Mouse (Mus musculus) neural tube, embryonic 14.5 days (tissue): ENCODE results near the gene Scnn1b. TPM values are rescaled to one million over a fixed set of nuclear protein-coding genes. Genes with fewer than 3 reads are reported as not detected.

Source experiments
- ATAC-seq: fragments of 200-750 bp; cut with Nextera tagmentation; 2 replicates; pipeline ENCODE4 v1.8.0; 2017; ENCODE audit warnings: low read depth, mild to moderate bottlenecking, moderate TSS enrichment, moderate library complexity
- H3K27ac ChIP-seq: fragments of 300-500 bp; sonication (generic); 2 replicates; pipeline ENCODE4 v1.5.1; 2014; ENCODE audit warnings: low read depth, mild to moderate bottlenecking, control low read depth, low read length, moderate library complexity, mixed read lengths
- H3K27me3 ChIP-seq: fragments of 300-500 bp; sonication (generic); 2 replicates; pipeline ENCODE4 v1.6.1; 2014; ENCODE audit warnings: low read length; ENCODE audit not compliant: control insufficient read depth, insufficient read depth
- H3K36me3 ChIP-seq: fragments of 300-500 bp; sonication (generic); 2 replicates; pipeline ENCODE4 v1.6.1; 2014; ENCODE audit warnings: low read length, mixed read lengths; ENCODE audit not compliant: control insufficient read depth, insufficient read depth
- H3K4me1 ChIP-seq: fragments of 300-500 bp; sonication (generic); 2 replicates; pipeline ENCODE4 v1.6.1; 2014; ENCODE audit warnings: low read length; ENCODE audit not compliant: control insufficient read depth, insufficient read depth
- H3K4me2 ChIP-seq: fragments of 300-500 bp; sonication (generic); 2 replicates; pipeline ENCODE4 v1.6.1; 2014; ENCODE audit warnings: mild to moderate bottlenecking, low read depth, low read length, control low read depth
- H3K4me3 ChIP-seq: fragments of 300-500 bp; sonication (generic); 2 replicates; pipeline ENCODE4 v1.5.1; 2014; ENCODE audit warnings: low read depth, low read length, control low read depth, mixed read lengths
- H3K9ac ChIP-seq: fragments of 300-500 bp; sonication (generic); replicated peaks from 2 replicates; pipeline ENCODE4 v1.6.1; 2014; ENCODE audit warnings: low read depth, mild to moderate bottlenecking, control low read depth, low read length, mixed read lengths
- H3K9me3 ChIP-seq: fragments of 300-500 bp; sonication (generic); 2 replicates; pipeline ENCODE4 v1.6.1; 2016; ENCODE audit warnings: low read length; ENCODE audit not compliant: control insufficient read depth
- WGBS: fragments of 180-500 bp; shearing (Covaris S2); extraction: QIAGEN DNeasy Blood & Tissue Kit; methylation state at CpG from one replicate; pipeline ENCODE4 v1.1.7; 2014; 5-methylcytosine and 5-hydroxymethylcytosine counted together
- polyA plus RNA-seq: library from polyadenylated mRNA; unstranded; fragments of >200 nt; fragmentation: Nextera tagmentation; extraction: Ambion mirVana; gene quantifications from 2 replicates; pipeline ENCODE4 v1.2.1, GENCODE M21; 2014

Scnn1b gene
- polyA plus RNA-seq, 1 experiment from 2014 or later: 0.21 TPM

GRCm38 (mm10) chr7:121942371-121942770 is 77.5 kb downstream of the Scnn1b start:
- Histone ChIP-seq H3K36me3 (no peaks in the 10 kb centered on the region), H3K9ac (no peak overlapping the region), H3K9me3 (no peaks in the 10 kb centered on the region), H3K4me3 (no peak overlapping the region), H3K4me1 (no peaks in the 10 kb centered on the region), H3K27ac (no peak overlapping the region), H3K27me3 (no peaks in the 10 kb centered on the region), H3K4me2 (no peak overlapping the region)
- ATAC-seq: no peak
- 94% methylated on average over 2 of the region's 2 CpGs for WGBS

DNA sequence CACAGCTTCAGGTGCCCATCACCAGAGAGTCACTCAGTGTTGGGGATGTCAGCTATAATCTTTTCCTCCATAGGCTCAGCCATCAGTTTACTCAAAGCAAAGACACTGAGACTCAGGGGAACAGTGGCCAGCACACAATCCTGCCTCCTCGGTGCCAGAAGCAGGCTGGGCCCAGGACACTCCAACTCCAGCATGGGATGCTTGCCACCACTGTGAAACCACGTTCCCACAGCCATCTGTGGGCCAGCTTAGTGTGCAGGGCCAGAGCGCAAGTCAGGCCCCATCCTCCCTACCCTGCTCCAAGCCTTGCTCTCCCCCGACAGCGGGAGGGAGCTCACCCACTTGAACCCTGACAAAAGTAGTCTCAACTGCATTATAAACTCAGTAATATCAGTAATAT is 81.4 kb downstream of the Scnn1b start:
- 89% methylated on average over 5 of the region's 5 CpGs for WGBS
- ATAC-seq: no peak
- no peaks in the 10 kb centered on the region for H3K4me1 ChIP-seq
- H3K9ac ChIP-seq: no peak overlapping the region
- H3K27ac ChIP-seq: no peak overlapping the region
- no peak overlapping the region for H3K4me2 ChIP-seq
- no peaks in the 10 kb centered on the region for H3K27me3 ChIP-seq
- H3K9me3 ChIP-seq: no peaks in the 10 kb centered on the region
- H3K36me3 ChIP-seq: peaks cover 6% of the 10 kb centered on the region; the same call in 1 of the 2 replicates
- no peak overlapping the region for H3K4me3 ChIP-seq

- Histone ChIP-seq H3K9me3 (no peaks in the 10 kb centered on the region), H3K36me3 (peaks cover 6% of the 10 kb centered on the region; the same call in 1 of the 2 replicates), H3K4me3 (no peak overlapping the region), H3K9ac (no peak overlapping the region), H3K27ac (no peak overlapping the region), H3K4me2 (no peak overlapping the region), H3K4me1 (no peaks in the 10 kb centered on the region), H3K27me3 (no peaks in the 10 kb centered on the region)
- WGBS: 62% methylated on average over 4 of the region's 4 CpGs
- no peak for ATAC-seq
Measured at GRCm38 (mm10) chr7:121947513-121947912, 82.7 kb downstream of the Scnn1b start.

GRCm38 (mm10) chr7:121954891-121955669 is 90.2 kb downstream of the Scnn1b start:
- Histone ChIP-seq H3K27ac (no peak overlapping the region), H3K4me1 (no peaks in the 10 kb centered on the region), H3K9me3 (no peaks in the 10 kb centered on the region), H3K4me2 (no peak overlapping the region), H3K27me3 (no peaks in the 10 kb centered on the region), H3K4me3 (no peak overlapping the region), H3K36me3 (peaks cover 6% of the 10 kb centered on the region; the same call in 1 of the 2 replicates), H3K9ac (no peak overlapping the region)
- ATAC-seq: no peak
- 80% methylated on average over 11 of the region's 11 CpGs for WGBS

GRCm38 (mm10) chr7:121955802-121956201 is 91.0 kb downstream of the Scnn1b start:
- no peak for ATAC-seq
- H3K9me3 ChIP-seq: no peaks in the 10 kb centered on the region
- H3K27ac ChIP-seq: no peak overlapping the region
- no peaks in the 10 kb centered on the region for H3K4me1 ChIP-seq
- H3K27me3 ChIP-seq: no peaks in the 10 kb centered on the region
- H3K9ac ChIP-seq: no peak overlapping the region
- no peak overlapping the region for H3K4me2 ChIP-seq
- 50% methylated on average over 12 of the region's 12 CpGs for WGBS
- no peak overlapping the region for H3K4me3 ChIP-seq
- H3K36me3 ChIP-seq: peaks cover 3% of the 10 kb centered on the region; the same call in 1 of the 2 replicates

- no peaks in the 10 kb centered on the region for H3K27me3 ChIP-seq
- no peak overlapping the region for H3K4me2 ChIP-seq
- no peaks in the 10 kb centered on the region for H3K9me3 ChIP-seq
- no peak for ATAC-seq
- no peak overlapping the region for H3K9ac ChIP-seq
- H3K27ac ChIP-seq: no peak overlapping the region
- 87% methylated on average over 7 of the region's 7 CpGs for WGBS
- no peaks in the 10 kb centered on the region for H3K4me1 ChIP-seq
- H3K4me3 ChIP-seq: no peak overlapping the region
- H3K36me3 ChIP-seq: peaks cover 8% of the 10 kb centered on the region
Measured at GRCm38 (mm10) chr7:121961913-121962570, 97.2 kb downstream of the Scnn1b start.

DNA sequence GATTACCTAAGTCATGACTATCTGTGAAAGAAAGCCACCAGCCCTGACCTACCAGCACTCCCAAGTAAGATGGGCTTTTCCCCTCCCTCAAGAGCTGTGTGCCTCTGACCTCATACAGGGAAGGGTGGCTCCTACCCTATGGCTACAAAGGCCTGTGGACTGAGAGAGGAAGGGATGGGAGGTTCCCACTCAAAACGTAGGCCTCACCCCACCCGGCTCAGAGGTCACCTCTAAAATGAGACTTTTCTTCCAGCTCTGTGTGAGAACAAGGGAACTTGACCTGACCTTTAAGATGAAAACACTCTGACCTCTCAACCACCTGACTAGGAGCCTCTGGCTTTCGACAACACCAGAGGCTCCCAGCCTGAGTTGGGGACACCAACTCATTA is 97.7 kb downstream of the Scnn1b start:
- no peak overlapping the region for H3K4me3 ChIP-seq
- no peaks in the 10 kb centered on the region for H3K27me3 ChIP-seq
- H3K4me1 ChIP-seq: no peaks in the 10 kb centered on the region
- H3K9me3 ChIP-seq: no peaks in the 10 kb centered on the region
- H3K27ac ChIP-seq: no peak overlapping the region
- H3K4me2 ChIP-seq: no peak overlapping the region
- ATAC-seq: no peak
- 84% methylated on average over 3 of the region's 3 CpGs for WGBS
- peaks cover 8% of the 10 kb centered on the region for H3K36me3 ChIP-seq
- H3K9ac ChIP-seq: no peak overlapping the region

DNA sequence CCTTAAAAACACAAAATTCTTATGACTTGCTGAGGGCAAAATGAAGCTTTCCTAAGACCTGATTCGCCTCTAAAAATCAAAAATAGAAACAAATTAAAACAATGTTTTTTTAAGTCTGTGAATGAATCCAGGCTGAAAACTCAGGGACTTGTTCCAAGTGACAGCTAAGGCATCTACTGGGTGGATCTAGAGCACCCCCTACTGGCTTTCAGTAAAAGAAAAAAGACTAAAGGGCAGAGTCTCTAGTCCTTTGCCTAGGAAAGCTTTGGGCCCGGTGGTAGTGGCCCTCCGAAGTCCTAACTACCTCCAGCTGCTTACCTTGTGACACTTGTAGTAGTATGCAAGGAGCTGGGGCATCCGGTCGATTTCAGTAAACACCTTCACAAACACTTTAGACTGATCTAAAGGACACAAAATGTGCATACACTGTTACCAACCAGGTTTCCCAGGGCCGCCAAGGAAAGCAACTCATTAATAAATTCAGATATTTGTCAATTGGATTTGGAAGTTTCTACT is 99.1 kb downstream of the Scnn1b start:
- Histone ChIP-seq H3K27me3 (no peaks in the 10 kb centered on the region), H3K9ac (no peak overlapping the region), H3K9me3 (no peaks in the 10 kb centered on the region), H3K36me3 (peaks cover 8% of the 10 kb centered on the region), H3K4me1 (no peaks in the 10 kb centered on the region), H3K4me3 (no peak overlapping the region), H3K27ac (no peak overlapping the region), H3K4me2 (no peak overlapping the region)
- no peak for ATAC-seq
- WGBS: 78% methylated on average over 6 of the region's 6 CpGs

- no peak overlapping the region for H3K27ac ChIP-seq
- no peak for ATAC-seq
- H3K36me3 ChIP-seq: peaks cover 15% of the 10 kb centered on the region
- no peak overlapping the region for H3K4me3 ChIP-seq
- H3K9me3 ChIP-seq: no peaks in the 10 kb centered on the region
- 90% methylated on average over 7 of the region's 7 CpGs for WGBS
- H3K4me1 ChIP-seq: no peaks in the 10 kb centered on the region
- no peaks in the 10 kb centered on the region for H3K27me3 ChIP-seq
- no peak overlapping the region for H3K9ac ChIP-seq
- H3K4me2 ChIP-seq: no peak overlapping the region
Measured at GRCm38 (mm10) chr7:121966169-121966568, 101.3 kb downstream of the Scnn1b start.
